Mouse (Mus musculus) hindbrain, embryonic 12.5 days (tissue): Measurements from ENCODE around the gene Rnf185. TPM values are rescaled to one million over a fixed set of nuclear protein-coding genes. Genes with fewer than 3 reads are reported as not detected.

Experiments
- ATAC-seq: fragments of 200-750 bp; cut with Nextera tagmentation; 2 replicates; pipeline ENCODE4 v1.8.0; 2017; ENCODE audit warnings: moderate TSS enrichment; ENCODE audit not compliant: low FRiP score
- H3K27ac ChIP-seq: fragments of 300-500 bp; sonication (generic); 2 replicates; pipeline ENCODE4 v1.5.1; 2016; ENCODE audit warnings: mild to moderate bottlenecking
- H3K27me3 ChIP-seq: fragments of 300-500 bp; sonication (generic); 2 replicates; pipeline ENCODE4 v1.6.1; 2016; ENCODE audit warnings: mild to moderate bottlenecking
- H3K36me3 ChIP-seq: fragments of 300-500 bp; sonication (generic); 2 replicates; pipeline ENCODE4 v1.6.1; 2016; ENCODE audit warnings: mild to moderate bottlenecking
- H3K4me1 ChIP-seq: fragments of 300-500 bp; sonication (generic); 2 replicates; pipeline ENCODE4 v1.6.1; 2016
- H3K4me2 ChIP-seq: fragments of 300-500 bp; sonication (generic); replicated peaks from 2 replicates; pipeline ENCODE4 v1.6.1; 2016; ENCODE audit warnings: mild to moderate bottlenecking
- H3K4me3 ChIP-seq: fragments of 300-500 bp; sonication (generic); 2 replicates; pipeline ENCODE4 v1.5.1; 2016; ENCODE audit warnings: mild to moderate bottlenecking
- H3K9ac ChIP-seq: fragments of 300-500 bp; sonication (generic); 2 replicates; pipeline ENCODE4 v1.6.1; 2016; ENCODE audit warnings: mild to moderate bottlenecking, moderate library complexity
- H3K9me3 ChIP-seq: fragments of 300-500 bp; sonication (generic); replicated peaks from 2 replicates; pipeline ENCODE4 v1.6.1; 2016; ENCODE audit warnings: mild to moderate bottlenecking
- WGBS: fragments of 180-500 bp; shearing (Covaris S2); methylation state at CpG from one replicate; pipeline ENCODE4 v1.1.7; 2016; 5-methylcytosine and 5-hydroxymethylcytosine counted together
- polyA plus RNA-seq: library from polyadenylated mRNA; unstranded; fragments of >200 nt; fragmentation: Nextera tagmentation; extraction: Ambion mirVana; gene quantifications from 2 replicates; pipeline ENCODE4 v1.2.1, GENCODE M21; 2016

The Rnf185 gene
- polyA plus RNA-seq = 38.5 and 43.0 TPM in 2 replicates

DNA sequence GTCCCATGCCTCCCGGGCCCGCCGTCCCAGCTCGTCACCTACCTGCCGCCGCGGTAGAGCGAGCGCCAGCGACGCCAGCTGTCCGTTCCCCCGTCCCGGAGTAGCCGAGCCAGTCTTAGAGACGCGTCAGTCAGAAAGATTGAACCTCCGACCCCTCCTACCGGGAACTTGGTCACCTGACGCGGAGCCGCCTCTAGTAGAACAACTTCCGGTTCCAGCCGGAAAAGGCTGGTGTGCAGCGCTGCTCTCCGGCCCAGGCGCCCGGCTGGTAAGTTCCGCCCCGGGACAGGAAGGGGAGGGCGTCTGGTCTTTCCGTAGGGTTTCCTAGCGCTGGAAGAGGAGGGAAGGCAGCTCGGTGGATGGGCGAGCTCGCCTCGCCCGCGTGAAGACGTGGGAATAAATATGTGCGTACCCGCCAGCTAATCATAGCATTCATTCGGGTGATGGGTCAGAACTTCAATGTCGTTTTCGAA lies at the start of gene Rnf185:
Gene Rnf185, minus strand, starts transcription at position 197 of the 473 bp plus-strand sequence.
- under 1% methylated on average over 45 of the region's 45 CpGs for WGBS
- Histone ChIP-seq H3K9me3 (no peaks in the 10 kb centered on the region), H3K36me3 (0 out of 2 replicates have a peak, but pooled peaks cover 14% of the 10 kb centered on the region), H3K27me3 (no peaks in the 10 kb centered on the region), H3K9ac (peak within 1 kb of the TSS; percentile 85), H3K27ac (peak within 1 kb of the TSS; percentile 91), H3K4me3 (peak within 1 kb of the TSS; percentile 76), H3K4me2 (peak within 1 kb of the TSS; percentile 62), H3K4me1 (peaks cover 18% of the 10 kb centered on the region)
- ATAC-seq = peak; percentile 96

DNA sequence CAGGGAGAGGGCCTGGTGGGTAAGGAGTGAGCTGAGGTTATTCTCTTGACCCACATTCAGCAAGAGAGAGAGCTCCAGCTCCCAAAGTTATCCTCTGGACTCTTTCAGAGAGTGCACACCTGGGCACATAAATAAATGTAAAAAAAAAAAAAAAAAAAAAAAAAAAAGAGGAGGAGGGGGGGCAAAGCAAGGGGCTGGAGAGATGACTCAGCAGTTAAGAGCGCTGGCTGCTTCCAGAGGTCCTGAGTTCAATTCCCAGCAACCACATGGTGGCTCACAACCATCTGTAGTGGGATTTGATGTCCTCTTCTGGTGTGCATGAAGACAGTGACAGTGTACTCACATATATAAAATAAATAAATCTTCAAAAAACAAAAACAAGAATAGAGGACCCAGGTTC lies 45.1 kb upstream of the Rnf185 start:
- Histone ChIP-seq H3K27ac (no peak overlapping the region), H3K4me1 (no peaks in the 10 kb centered on the region), H3K9ac (no peak overlapping the region), H3K36me3 (no peaks in the 10 kb centered on the region), H3K4me3 (no peak overlapping the region), H3K4me2 (no peak overlapping the region), H3K9me3 (no peaks in the 10 kb centered on the region), H3K27me3 (peaks cover 4% of the 10 kb centered on the region; the same call in 1 of the 2 replicates)
- WGBS = 100% methylated on average over 1 of the region's 1 CpGs
- ATAC-seq = no peak

DNA sequence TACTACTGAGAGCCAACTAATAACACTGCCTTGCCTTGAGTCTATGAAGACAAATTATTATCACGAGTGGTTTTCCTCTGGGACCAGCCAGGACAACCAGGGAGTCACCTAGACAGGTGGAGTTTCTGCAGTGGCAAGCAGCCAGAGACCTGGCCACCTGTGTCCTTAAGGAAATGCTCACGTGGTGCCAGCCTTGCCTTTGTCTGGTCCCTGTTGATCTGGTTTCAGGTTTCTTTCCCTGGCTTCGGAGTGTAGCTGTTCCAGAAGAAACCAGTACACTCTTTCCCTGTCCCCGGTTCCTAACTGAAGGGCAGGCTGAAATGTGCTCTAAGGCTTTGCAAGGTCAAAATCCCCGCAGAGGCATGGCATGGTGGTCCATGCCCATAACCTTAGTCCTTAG lies 44.6 kb upstream of the Rnf185 start:
- H3K9me3 ChIP-seq = no peaks in the 10 kb centered on the region
- H3K9ac ChIP-seq = no peak overlapping the region
- H3K4me3 ChIP-seq = no peak overlapping the region
- no peaks in the 10 kb centered on the region for H3K36me3 ChIP-seq
- 58% methylated on average over 5 of the region's 5 CpGs for whole genome bisulfite sequencing
- no peaks in the 10 kb centered on the region for H3K27me3 ChIP-seq
- no peak for ATAC-seq
- H3K4me2 ChIP-seq = no peak overlapping the region
- no peak overlapping the region for H3K27ac ChIP-seq
- no peaks in the 10 kb centered on the region for H3K4me1 ChIP-seq

DNA sequence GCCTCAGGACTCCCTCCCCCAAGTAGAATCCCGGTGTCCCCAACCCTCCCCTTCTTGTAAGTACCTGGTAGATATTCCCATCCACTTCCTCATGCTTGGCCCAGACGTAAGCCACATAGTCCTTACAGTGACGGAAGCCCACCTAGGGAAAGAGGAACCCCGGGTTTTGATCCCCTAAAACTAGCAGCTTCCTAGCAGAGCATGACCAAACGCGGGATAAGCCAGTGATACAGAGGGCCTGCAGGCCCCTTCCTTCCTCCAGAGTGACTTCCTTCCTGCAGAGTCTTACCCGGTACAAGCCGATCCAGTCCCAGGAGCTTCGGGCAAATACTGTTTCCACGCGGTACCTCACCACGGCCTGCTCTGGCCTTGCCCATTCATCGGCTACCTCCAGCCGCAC lies 43.3 kb upstream of the Rnf185 start:
- no peaks in the 10 kb centered on the region for H3K27me3 ChIP-seq
- no peak for ATAC-seq
- WGBS = 87% methylated on average over 14 of the region's 14 CpGs
- H3K4me1 ChIP-seq = no peaks in the 10 kb centered on the region
- no peak overlapping the region for H3K4me2 ChIP-seq
- H3K9ac ChIP-seq = no peak overlapping the region
- H3K9me3 ChIP-seq = no peaks in the 10 kb centered on the region
- H3K27ac ChIP-seq = no peak overlapping the region
- no peaks in the 10 kb centered on the region for H3K36me3 ChIP-seq
- no peak overlapping the region for H3K4me3 ChIP-seq

DNA sequence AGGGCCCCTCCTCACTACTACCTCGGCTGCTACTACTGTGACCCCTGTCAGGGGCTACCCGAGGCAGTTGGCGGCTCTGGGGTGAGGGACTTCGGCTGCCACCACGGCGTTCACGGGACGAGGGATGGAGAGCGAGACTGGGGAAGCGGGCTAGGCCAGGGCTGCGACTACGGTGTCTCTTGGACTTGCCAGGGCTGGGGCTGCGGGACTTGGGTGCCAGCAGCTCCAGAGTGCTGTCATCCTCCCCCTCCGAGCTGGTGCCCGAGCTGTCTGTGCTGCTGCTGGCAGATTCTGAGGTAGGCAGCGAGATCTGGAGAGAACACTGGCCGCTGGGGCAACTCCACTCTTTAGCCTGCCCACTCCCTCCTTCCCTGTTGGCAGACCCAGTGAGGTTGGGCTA lies 42.7 kb upstream of the Rnf185 start:
- no peak overlapping the region for H3K4me2 ChIP-seq
- no peaks in the 10 kb centered on the region for H3K4me1 ChIP-seq
- no peaks in the 10 kb centered on the region for H3K9me3 ChIP-seq
- no peak for ATAC-seq
- H3K9ac ChIP-seq = 0 out of 2 replicates have a peak overlapping the region, but pooled peaks have one; percentile 9
- H3K4me3 ChIP-seq = no peak overlapping the region
- H3K36me3 ChIP-seq = no peaks in the 10 kb centered on the region
- no peak overlapping the region for H3K27ac ChIP-seq
- 79% methylated on average over 17 of the region's 17 CpGs for WGBS
- H3K27me3 ChIP-seq = no peaks in the 10 kb centered on the region

DNA sequence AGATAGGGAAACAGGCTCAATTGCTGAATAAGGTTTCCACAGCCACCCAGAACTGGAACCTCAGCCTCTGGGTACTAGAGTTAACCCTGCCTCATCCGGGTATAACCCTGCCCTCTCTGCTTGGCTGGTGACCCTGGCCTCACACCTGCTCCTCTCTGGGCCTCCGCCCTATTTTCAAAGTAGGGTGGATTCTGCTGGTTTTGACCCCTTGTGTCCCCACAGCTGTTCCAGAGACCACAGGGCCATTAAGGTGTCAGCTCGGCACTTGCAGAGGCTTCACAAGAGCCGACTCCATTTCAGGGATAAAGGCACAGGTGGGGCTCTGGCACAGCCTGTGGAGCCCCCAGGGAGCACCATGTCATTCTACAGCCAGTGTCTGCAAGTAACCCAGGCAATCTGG lies 40.6 kb upstream of the Rnf185 start:
- no peaks in the 10 kb centered on the region for H3K9me3 ChIP-seq
- WGBS = 70% methylated on average over 4 of the region's 4 CpGs
- H3K4me2 ChIP-seq = no peak overlapping the region
- H3K4me1 ChIP-seq = peaks cover 8% of the 10 kb centered on the region; the same call in 1 of the 2 replicates
- no peak overlapping the region for H3K27ac ChIP-seq
- H3K9ac ChIP-seq = no peak overlapping the region
- H3K27me3 ChIP-seq = no peaks in the 10 kb centered on the region
- no peak for ATAC-seq
- H3K4me3 ChIP-seq = no peak overlapping the region
- no peaks in the 10 kb centered on the region for H3K36me3 ChIP-seq

DNA sequence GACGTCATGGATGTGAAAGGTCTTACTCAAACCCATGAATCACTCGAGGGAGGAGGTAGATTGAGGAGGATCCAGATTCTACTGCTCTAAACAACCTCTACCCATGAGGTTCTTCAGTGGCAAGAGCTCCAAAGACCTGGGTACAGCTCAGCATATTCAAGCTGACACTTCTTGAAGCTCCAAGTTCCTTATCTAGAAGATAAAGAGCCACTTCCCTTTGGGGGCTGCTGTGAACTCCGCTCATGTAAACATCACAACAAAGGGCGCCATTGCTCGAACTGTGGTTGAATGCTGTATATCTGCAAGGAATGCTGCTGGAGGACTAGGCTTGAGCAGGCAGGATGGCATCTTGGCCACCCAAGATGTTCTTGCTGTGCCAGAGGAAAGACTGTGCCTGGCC lies 36.9 kb upstream of the Rnf185 start:
- Histone ChIP-seq H3K4me1 (peaks cover 8% of the 10 kb centered on the region; the same call in 1 of the 2 replicates), H3K9ac (no peak overlapping the region), H3K27me3 (no peaks in the 10 kb centered on the region), H3K27ac (no peak overlapping the region), H3K36me3 (no peaks in the 10 kb centered on the region), H3K4me2 (no peak overlapping the region), H3K9me3 (no peaks in the 10 kb centered on the region), H3K4me3 (no peak overlapping the region)
- ATAC-seq = no peak
- WGBS = 87% methylated on average over 5 of the region's 5 CpGs

DNA sequence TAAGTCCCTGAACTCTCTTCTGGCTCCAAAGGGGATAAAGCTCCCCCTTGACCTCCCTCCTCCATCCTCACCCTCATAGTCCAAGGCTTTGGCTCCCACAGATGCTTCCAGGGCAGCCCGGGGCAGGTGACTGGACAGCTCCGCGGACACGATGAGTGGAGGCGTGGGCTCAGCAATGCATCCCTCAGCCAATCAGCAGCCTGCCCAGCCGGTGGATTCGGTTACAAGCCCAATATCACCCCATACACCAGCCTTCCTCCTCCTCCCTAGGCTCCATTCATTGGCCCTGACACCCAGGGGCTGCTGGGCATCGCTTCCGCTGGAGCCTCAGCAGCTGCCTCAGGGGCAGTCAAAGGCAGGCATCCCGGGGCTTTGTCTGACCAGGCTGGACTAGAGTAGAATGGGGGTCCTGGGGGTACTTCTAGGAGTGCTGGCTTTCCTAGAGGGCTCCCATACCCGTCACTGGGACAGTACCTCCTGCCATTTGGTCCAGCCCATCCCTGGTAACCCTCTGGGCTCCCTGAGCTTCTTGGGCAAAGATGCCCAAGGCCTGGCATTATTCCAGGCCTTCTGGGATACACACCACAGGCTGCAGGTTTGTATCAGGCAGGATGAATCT lies 35.9 kb upstream of the Rnf185 start, which contains the start of gene Pla2g3:
Gene Pla2g3, plus strand, starts transcription at position 333 of the 619 bp plus-strand sequence.
- 28% methylated on average over 11 of the region's 11 CpGs for WGBS
- H3K27ac ChIP-seq = no peak within 1 kb of the TSS
- no peaks in the 10 kb centered on the region for H3K27me3 ChIP-seq
- H3K4me1 ChIP-seq = peaks cover 8% of the 10 kb centered on the region; the same call in 1 of the 2 replicates
- H3K36me3 ChIP-seq = no peaks in the 10 kb centered on the region
- no peaks in the 10 kb centered on the region for H3K9me3 ChIP-seq
- no peak within 1 kb of the TSS for H3K9ac ChIP-seq
- no peak for ATAC-seq
- no peak within 1 kb of the TSS for H3K4me2 ChIP-seq
- no peak within 1 kb of the TSS for H3K4me3 ChIP-seq

DNA sequence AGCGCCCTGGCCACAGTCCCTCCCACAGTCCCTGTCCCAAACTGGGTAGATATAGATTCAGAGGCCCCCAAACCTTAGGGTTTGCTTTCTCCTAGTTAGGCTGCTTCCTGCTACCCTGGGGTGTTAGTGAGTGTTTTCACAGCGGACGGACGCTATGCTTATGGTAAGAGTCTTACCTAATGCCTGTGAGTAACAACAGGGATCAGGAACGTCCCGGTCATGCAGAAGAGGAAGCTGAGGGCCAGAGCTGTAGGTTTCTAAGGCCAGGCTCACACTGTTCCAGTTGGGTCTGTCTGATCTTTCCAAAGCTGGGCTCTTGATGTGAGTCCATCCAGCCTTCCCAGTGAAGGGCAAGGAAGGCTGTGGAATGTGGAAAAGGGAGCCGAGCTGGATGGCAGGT lies 34.2 kb upstream of the Rnf185 start:
- Histone ChIP-seq H3K4me1 (peaks cover 8% of the 10 kb centered on the region; the same call in 1 of the 2 replicates), H3K4me2 (no peak overlapping the region), H3K27me3 (no peaks in the 10 kb centered on the region), H3K36me3 (no peaks in the 10 kb centered on the region), H3K9me3 (no peaks in the 10 kb centered on the region), H3K9ac (no peak overlapping the region), H3K4me3 (no peak overlapping the region), H3K27ac (no peak overlapping the region)
- 69% methylated on average over 7 of the region's 7 CpGs for WGBS
- ATAC-seq = no peak

DNA sequence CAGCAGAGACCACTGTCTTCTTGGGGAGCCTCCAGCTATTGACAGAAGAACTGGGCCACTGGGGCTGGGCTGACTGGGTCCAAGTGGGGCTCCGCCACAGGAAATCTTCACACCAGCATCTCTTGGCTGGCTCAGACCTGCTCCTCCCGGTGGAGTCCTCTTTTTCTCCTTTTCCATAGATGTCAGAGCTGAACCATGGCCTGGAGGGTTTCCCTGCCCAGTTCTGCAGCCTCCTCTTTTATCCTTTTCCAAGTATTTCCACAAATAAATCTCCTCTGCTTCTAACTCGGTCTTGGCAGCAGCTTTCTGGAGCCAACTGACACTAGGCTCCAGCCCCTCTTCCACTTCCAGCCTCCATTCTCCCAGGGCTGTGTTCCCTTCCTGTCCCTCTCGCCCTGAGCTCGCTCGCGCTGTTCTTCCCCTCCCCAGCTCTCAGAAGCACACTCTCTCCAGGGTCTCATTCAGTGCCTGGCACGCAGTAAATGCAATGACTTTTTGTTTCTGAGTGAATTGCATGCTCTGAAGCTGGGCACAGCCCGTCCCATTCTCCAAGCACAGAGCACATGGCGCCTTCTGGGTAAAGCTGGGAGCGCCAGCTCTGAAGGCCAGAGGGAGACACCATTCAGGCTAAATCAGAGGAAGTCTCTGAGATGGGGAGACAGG lies 31.9 kb upstream of the Rnf185 start:
- 66% methylated on average over 11 of the region's 11 CpGs for WGBS
- no peak for ATAC-seq
- peaks cover 8% of the 10 kb centered on the region; the same call in 1 of the 2 replicates for H3K4me1 ChIP-seq
- H3K4me2 ChIP-seq = no peak overlapping the region
- H3K4me3 ChIP-seq = no peak overlapping the region
- H3K27ac ChIP-seq = no peak overlapping the region
- no peak overlapping the region for H3K9ac ChIP-seq
- H3K27me3 ChIP-seq = no peaks in the 10 kb centered on the region
- no peaks in the 10 kb centered on the region for H3K36me3 ChIP-seq
- H3K9me3 ChIP-seq = no peaks in the 10 kb centered on the region

DNA sequence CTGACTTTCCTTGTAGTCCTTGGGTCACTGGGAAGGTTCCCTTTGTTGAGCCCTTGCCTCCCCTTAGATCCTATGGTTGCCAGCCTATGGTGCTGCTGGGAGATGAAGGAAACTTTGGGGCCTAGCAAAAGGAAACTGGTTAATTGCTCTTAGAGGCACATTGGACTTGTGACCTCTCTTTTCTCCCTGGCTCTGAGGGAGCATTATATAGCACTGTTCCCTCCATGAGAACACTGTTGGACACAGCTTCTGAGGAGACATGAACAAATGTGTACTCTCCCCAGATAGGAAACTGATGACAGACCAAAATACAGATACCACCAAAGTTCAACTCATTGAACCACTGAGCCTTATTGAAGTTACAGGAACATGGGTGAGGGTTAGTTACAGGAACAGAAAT lies 23.3 kb upstream of the Rnf185 start:
- Histone ChIP-seq H3K4me1 (no peaks in the 10 kb centered on the region), H3K4me3 (no peak overlapping the region), H3K36me3 (no peaks in the 10 kb centered on the region), H3K9me3 (no peaks in the 10 kb centered on the region), H3K27ac (no peak overlapping the region), H3K27me3 (no peaks in the 10 kb centered on the region), H3K4me2 (no peak overlapping the region), H3K9ac (no peak overlapping the region)
- ATAC-seq = no peak

DNA sequence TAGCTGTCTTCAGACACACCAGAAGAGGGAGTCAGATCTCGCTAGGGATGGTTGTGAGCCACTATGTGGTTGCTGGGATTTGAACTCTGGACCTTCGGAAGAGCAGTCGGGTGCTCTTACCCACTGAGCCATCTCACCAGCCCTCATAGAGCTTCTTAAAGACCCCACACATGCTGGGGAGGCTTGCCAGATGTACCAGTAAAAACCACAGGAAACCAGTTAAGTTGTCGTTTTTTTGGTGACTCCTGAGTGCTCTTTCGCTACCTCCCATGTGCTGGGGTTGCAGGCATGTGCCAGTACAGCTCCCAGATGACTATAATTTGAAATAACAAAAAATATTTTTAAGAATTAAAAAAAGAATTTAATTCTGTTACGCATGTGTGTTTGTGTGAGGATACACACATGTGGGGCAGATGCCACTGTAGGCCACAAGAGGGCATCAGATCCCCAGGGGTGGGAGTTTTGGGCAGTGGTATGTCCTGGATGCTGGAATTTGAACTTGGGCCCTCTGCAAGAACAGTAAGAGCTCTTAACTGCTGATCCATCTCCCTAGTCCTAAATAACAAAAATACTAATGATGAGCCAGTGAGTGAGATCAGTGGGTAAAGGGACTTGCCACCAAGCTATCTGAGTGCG lies 22.4 kb upstream of the Rnf185 start:
- Histone ChIP-seq H3K36me3 (no peaks in the 10 kb centered on the region), H3K9ac (no peak overlapping the region), H3K27ac (no peak overlapping the region), H3K4me3 (no peak overlapping the region), H3K4me2 (no peak overlapping the region), H3K27me3 (no peaks in the 10 kb centered on the region), H3K4me1 (no peaks in the 10 kb centered on the region), H3K9me3 (no peaks in the 10 kb centered on the region)
- WGBS = 88% methylated on average over 7 of the region's 7 CpGs
- no peak for ATAC-seq
